Mouse (Mus musculus) stomach, postnatal 0 days (tissue): ENCODE data around the gene F13a1. TPM values are rescaled to one million over a fixed set of nuclear protein-coding genes. Genes with fewer than 3 reads are reported as not detected.

Experiments used
- ATAC-seq: fragments of 200-750 bp; cut with Nextera tagmentation; 2 replicates; pipeline ENCODE4 v1.8.0; 2017; ENCODE audit not compliant: low FRiP score, low TSS enrichment
- DNase-seq: peaks from one replicate; pipeline ENCODE4 v3.0.0-alpha.2; 2016; ENCODE audit warnings: low spot score
- H3K27ac ChIP-seq: fragments of 300-500 bp; sonication (generic); replicated peaks from 2 replicates; pipeline ENCODE4 v1.5.1; 2014; ENCODE audit warnings: mild to moderate bottlenecking, control low read depth
- H3K27me3 ChIP-seq: fragments of 300-500 bp; sonication (generic); 2 replicates; pipeline ENCODE4 v1.6.1; 2014; ENCODE audit warnings: low read length; ENCODE audit not compliant: control insufficient read depth, insufficient read depth
- H3K36me3 ChIP-seq: fragments of 300-500 bp; sonication (generic); 2 replicates; pipeline ENCODE4 v1.6.1; 2014; ENCODE audit warnings: low read length, mixed read lengths; ENCODE audit not compliant: control insufficient read depth, insufficient read depth
- H3K4me1 ChIP-seq: fragments of 300-500 bp; sonication (generic); replicated peaks from 2 replicates; pipeline ENCODE4 v1.6.1; 2014; ENCODE audit warnings: antibody characterized with exemption; ENCODE audit not compliant: control insufficient read depth, insufficient read depth
- H3K4me2 ChIP-seq: fragments of 300-500 bp; sonication (generic); replicated peaks from 2 replicates; pipeline ENCODE4 v1.6.1; 2014; ENCODE audit warnings: low read depth, mild to moderate bottlenecking, control low read depth, moderate library complexity
- H3K4me3 ChIP-seq: fragments of 300-500 bp; sonication (generic); 2 replicates; pipeline ENCODE4 v1.5.1; 2014; ENCODE audit warnings: low read depth, low read length, control low read depth
- H3K9ac ChIP-seq: fragments of 300-500 bp; sonication (generic); 2 replicates; pipeline ENCODE4 v1.6.1; 2014; ENCODE audit warnings: mild to moderate bottlenecking, low read length, control low read depth, mixed read lengths
- H3K9me3 ChIP-seq: fragments of 300-500 bp; sonication (generic); 2 replicates; pipeline ENCODE4 v1.6.1; 2016; ENCODE audit warnings: low read length; ENCODE audit not compliant: control insufficient read depth
- CTCF ChIP-seq: IDR thresholded peaks from 2 replicates; pipeline ENCODE4 v1.5.1; 2016; ENCODE audit warnings: antibody characterized with exemption, low read depth, mild to moderate bottlenecking, moderate library complexity
- EP300 ChIP-seq: optimal IDR thresholded peaks from 2 replicates; pipeline ENCODE3; 2016; ENCODE audit warnings: antibody characterized with exemption
- WGBS: fragments of 180-500 bp; shearing (Covaris S2); extraction: QIAGEN DNeasy Blood & Tissue Kit; methylation state at CpG from one replicate; pipeline ENCODE4 v1.1.7; 2014; 5-methylcytosine and 5-hydroxymethylcytosine counted together
- polyA plus RNA-seq: library from polyadenylated mRNA; unstranded; fragments of >200 nt; fragmentation: Nextera tagmentation; extraction: Ambion mirVana; gene quantifications from 2 replicates; pipeline ENCODE4 v1.2.1, GENCODE M21; 2015

F13a1 gene
- polyA plus RNA-seq, 1 experiment from 2014 or later = 11.1 TPM

- DNase-seq (no peak), ATAC-seq (no peak)
- Histone ChIP-seq H3K27me3 (no peaks in the 10 kb centered on the region), H3K4me1 (no peaks in the 10 kb centered on the region), H3K9ac (no peak overlapping the region), H3K4me3 (no peak overlapping the region), H3K36me3 (no peaks in the 10 kb centered on the region), H3K9me3 (no peaks in the 10 kb centered on the region), H3K4me2 (no peak overlapping the region), H3K27ac (no peak overlapping the region)
- TF ChIP-seq EP300 = no peak
- no peak for TF ChIP-seq CTCF
- 66% methylated on average over 4 of the region's 4 CpGs for whole genome bisulfite sequencing
Observed at GRCm38 (mm10) chr13:37025996-37026579, 24.0 kb downstream of the F13a1 start.

DNA sequence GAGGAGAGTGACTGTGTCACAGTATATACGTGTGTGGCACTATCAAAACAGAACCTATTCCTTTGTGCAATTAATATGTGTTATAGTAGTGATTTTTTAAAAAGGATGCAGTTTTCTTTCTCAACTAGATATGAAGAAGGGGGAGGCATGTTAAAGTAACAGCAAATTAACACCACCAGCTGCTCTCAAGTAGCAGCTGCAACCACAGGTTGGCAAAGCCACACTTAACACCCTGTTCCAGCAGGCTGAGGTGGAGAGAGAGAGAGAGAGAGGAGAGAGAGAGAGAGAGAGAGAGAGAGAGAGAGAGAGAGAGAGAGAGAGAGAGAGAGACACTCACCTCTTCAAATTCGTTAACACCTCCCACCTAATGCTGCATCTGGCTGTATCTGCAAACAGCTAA, 28.5 kb downstream of the F13a1 start:
- no peak overlapping the region for H3K27ac ChIP-seq
- 87% methylated on average over 2 of the region's 2 CpGs for WGBS
- H3K9ac ChIP-seq = no peak overlapping the region
- H3K4me2 ChIP-seq = no peak overlapping the region
- H3K4me1 ChIP-seq = no peaks in the 10 kb centered on the region
- DNase-seq (no peak), ATAC-seq (no peak)
- no peaks in the 10 kb centered on the region for H3K9me3 ChIP-seq
- TF ChIP-seq CTCF = no peak
- TF ChIP-seq EP300 = no peak
- H3K4me3 ChIP-seq = no peak overlapping the region
- H3K27me3 ChIP-seq = no peaks in the 10 kb centered on the region
- no peaks in the 10 kb centered on the region for H3K36me3 ChIP-seq

GRCm38 (mm10) chr13:37010771-37011170, 39.3 kb downstream of the F13a1 start:
- ATAC-seq (no peak), DNase-seq (no peak)
- H3K4me3 ChIP-seq = no peak overlapping the region
- H3K27ac ChIP-seq = no peak overlapping the region
- H3K9ac ChIP-seq = no peak overlapping the region
- no peaks in the 10 kb centered on the region for H3K9me3 ChIP-seq
- 80% methylated on average over 5 of the region's 5 CpGs for WGBS
- no peak for TF ChIP-seq EP300
- no peak for TF ChIP-seq CTCF
- H3K4me1 ChIP-seq = no peaks in the 10 kb centered on the region
- no peaks in the 10 kb centered on the region for H3K36me3 ChIP-seq
- H3K4me2 ChIP-seq = no peak overlapping the region
- H3K27me3 ChIP-seq = no peaks in the 10 kb centered on the region

- ATAC-seq (no peak), DNase-seq (no peak)
- Histone ChIP-seq H3K9me3 (no peaks in the 10 kb centered on the region), H3K27ac (no peak overlapping the region), H3K9ac (no peak overlapping the region), H3K27me3 (no peaks in the 10 kb centered on the region), H3K4me1 (no peaks in the 10 kb centered on the region), H3K4me2 (no peak overlapping the region), H3K4me3 (no peak overlapping the region), H3K36me3 (no peaks in the 10 kb centered on the region)
- TF ChIP-seq EP300 (no peak), CTCF (no peak)
Observed at GRCm38 (mm10) chr13:37006224-37006623, 43.8 kb downstream of the F13a1 start.

GRCm38 (mm10) chr13:36999210-36999705, 50.8 kb downstream of the F13a1 start:
- DNase-seq = no peak
- ATAC-seq = no peak
- 78% methylated on average over 6 of the region's 6 CpGs for WGBS

GRCm38 (mm10) chr13:36993593-36993992, 56.5 kb downstream of the F13a1 start:
- no peak for ATAC-seq
- Histone ChIP-seq H3K4me3 (no peak overlapping the region), H3K4me1 (no peaks in the 10 kb centered on the region), H3K4me2 (no peak overlapping the region), H3K9ac (no peak overlapping the region), H3K36me3 (no peaks in the 10 kb centered on the region), H3K9me3 (no peaks in the 10 kb centered on the region), H3K27me3 (no peaks in the 10 kb centered on the region), H3K27ac (no peak overlapping the region)
- no peak for TF ChIP-seq CTCF
- TF ChIP-seq EP300 = no peak
- no peak for DNase-seq
- 73% methylated on average over 5 of the region's 5 CpGs for WGBS

More at GRCm38 (mm10) chr13:36999210-36999705, 50.8 kb downstream of the F13a1 start:
- no peaks in the 10 kb centered on the region for H3K27me3 ChIP-seq
- H3K9me3 ChIP-seq = no peaks in the 10 kb centered on the region
- TF ChIP-seq CTCF (no peak), EP300 (no peak)
- H3K4me1 ChIP-seq = no peaks in the 10 kb centered on the region
- no peak overlapping the region for H3K4me2 ChIP-seq
- H3K9ac ChIP-seq = no peak overlapping the region
- H3K4me3 ChIP-seq = no peak overlapping the region
- no peaks in the 10 kb centered on the region for H3K36me3 ChIP-seq
- no peak overlapping the region for H3K27ac ChIP-seq
